Mouse (Mus musculus): ENCODE measurements around the gene Trank1.

Trank1 gene

DNA sequence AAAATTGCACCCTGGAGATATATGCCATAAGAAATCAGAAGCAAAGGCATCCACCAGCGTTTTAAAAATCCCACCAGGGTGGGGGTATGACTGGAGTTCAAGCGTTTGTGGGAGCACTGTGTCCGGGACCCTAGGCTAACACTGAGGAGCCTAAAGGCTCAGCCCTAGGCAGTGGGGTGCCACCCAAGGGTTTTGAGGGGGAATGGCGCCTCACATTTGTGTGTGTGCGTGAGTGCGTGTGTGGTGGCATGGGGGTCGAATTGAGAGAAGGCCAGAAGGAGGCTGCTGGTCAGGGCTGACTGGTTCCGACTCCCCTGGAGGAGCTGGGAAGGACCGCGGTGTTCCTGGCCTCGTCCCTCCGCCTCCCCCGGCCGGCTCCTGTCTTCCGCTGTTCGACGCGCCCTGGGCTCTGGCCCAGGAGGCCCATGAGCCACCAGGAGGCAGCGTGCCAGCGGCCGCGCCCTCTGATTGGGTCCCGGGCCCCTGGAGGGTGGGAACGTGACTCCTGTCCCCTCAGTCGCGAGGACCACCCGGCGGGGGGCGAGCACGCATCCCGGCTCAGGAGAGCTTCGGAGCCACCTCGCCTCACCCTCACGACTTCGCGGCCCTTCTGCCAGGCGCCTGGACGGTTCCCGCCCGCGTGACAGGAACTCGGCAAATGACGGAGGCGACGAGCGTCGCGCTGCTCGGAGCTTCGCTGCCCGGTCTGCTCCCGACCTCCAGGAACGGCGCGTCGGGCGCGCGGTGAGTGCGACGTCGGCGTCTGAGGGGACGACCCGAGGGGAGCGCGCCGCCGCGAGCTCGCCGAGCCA is at the start of gene Trank1:
Trank1 (plus strand) TSS at position 709 of the 812 bp plus-strand sequence.
- DNase-seq = peak; percentile 8 to 37

DNA sequence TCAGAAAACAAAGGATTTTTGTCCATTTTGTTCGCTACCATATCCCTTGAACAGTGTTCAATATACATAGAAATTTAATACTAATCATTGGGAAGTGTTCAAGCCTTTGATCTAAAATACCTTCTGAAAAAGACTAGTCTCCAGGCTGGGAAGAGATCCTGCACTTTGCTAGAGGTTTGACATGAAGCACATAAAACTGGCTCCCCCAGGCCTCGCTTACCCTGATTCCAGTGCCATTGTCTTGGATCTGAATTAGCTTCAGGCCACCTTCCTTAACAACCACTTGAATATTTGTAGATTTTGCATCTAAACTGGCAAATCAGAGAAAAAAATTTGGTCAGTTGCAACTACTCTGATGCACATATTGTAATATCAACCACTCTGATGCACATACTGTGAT is 43.5 kb upstream of the Trank1 start:
- DNase-seq = no peak

DNA sequence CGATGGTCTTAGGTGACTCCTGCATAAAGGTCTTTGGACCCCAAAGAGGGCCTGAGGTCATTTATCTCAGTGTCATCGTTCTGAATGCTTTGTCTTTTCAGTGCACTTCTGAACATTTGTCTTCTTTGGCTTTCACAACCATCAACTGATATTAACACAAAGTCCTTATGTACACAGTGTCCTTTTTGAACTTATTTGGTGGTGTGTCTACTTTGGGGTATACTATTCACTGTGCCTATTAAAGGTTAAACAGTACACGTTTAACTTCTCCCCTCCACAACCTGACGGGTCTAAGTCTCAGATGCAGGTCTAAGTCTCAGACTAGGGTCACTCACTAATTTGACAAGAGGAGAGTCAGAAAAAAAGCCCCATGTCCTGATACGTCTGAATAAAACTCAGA is 40.9 kb upstream of the Trank1 start:
- DNase-seq = no peak

DNA sequence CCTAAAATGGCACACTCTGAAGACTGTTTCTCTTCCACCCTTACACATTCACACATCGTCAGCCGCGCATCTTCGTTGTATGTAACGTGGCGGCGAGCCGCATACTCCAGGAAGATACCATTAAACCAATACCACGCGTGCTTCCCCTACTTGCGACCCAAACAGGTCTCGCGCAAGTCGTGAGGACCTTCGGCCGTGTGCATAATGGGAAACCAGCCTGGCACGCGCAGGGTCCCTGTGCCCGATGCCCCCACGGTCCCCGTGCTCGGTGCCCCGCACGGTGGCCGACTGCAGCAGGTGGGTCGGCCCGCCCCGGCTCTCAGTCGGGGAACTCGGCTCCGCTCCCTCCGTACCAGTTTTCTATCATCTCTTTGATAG is 40.5 kb upstream of the Trank1 start:
- no peak for DNase-seq

DNA sequence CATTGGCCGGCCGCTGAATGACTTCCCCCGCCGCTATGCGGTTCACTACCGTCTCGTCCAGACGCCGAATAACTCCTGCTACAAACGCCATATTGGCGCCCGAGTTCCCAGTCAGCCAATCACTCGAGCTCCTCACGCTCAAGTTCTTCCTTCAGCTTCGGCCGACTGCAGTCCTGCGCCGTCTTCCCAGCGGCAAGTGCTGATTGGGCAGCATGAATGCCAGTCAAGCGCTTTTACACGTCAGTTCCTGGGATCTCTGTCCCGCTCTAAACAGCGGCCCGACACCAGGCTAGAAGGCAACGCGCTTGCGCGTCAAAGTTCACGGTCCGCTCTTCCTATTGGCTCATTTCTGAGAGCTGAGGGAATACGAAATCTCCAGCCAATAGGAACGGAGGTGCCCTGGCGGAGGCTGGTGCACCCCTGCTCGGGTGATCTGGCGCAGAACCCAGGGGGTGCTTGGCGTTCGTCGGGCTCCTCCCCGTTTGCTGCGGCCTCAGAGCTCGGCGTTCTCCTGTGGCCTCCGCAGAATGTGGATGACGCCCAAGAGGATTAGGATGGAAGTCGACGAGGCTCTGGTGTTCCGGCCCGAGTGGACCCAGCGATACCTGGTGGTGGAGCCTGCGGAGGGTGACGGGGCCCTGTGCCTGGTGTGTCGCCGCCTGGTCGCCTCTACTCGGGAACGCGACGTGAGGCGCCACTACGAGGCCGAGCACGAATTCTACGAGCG is 39.9 kb upstream of the Trank1 start, which contains the start of the genes Mlh1 and Epm2aip1:
Mlh1 (minus strand) TSS at position 358 of the 727 bp plus-strand sequence.
Epm2aip1 (plus strand) TSS at position 496 of the 727 bp plus-strand sequence.
- DNase-seq = peak; percentile 99 to 100

DNA sequence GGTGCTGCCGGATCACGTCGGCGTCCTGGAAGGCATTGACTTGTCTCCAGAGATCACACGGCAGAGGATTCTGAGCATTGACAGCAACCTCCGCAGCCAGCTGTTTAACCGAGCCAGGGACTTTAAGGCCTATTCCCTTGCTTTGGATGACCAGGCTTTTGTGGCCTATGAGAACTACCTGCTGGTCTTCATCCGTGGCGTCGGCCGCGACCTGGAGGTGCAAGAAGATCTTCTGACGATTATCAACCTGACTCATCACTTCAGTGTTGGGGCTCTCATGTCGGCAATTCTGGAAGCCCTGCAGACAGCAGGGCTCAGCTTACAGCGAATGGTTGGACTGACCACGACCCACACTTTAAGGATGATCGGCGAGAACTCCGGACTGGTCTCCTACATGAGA is 39.2 kb upstream of the Trank1 start:
- no peak for DNase-seq

DNA sequence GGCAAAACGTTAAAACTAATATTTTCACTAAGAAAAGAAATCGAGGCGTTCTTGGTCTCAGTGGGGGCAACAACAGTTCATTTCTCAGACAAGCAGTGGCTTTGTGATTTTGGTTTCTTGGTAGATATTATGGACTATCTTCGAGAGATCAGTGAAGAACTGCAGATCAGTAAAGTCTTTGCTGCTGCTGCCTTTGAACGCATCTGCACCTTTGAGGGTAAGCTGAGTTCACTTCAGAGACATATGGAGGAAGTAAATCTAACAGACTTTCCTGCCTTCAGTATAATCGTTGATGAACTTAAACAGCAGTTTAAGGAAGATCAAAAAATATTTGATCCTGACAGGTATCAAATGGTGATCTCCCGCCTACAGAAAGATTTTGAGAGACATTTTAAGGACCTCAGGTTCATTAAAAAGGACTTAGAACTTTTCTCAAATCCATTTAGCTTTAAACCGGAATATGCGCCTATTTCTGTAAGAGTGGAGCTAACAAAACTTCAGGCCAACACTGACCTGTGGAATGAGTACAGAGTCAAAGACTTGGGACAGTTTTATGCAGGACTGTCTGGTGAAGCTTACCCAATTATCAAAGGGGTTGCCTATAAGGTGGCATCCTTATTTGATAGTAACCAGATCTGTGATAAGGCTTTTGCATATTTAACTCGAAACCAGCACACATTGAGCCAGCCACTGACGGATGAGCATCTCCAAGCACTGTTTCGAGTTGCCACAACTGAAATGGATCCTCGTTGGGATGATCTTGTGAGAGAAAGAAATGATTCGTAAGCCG is 38.3 kb upstream of the Trank1 start:
- DNase-seq = no peak

DNA sequence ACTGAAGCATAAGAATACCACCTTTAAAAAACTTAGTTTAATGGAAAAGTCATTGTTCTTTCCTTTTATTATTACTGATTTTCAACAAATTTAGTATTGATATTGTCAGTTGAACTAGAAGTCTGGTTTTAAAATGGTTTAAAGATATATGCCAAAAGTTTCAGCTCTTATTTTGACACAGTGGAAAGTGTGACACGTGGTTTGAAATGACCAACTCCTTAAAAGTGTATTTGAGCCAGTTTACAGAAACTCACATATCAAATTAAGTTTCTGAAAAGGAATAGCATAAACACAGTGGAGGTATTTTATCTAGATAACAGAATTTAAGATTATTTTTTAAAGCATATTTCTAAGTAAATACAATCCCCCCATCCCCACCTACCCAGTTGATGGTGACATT is 37.6 kb upstream of the Trank1 start:
- DNase-seq = no peak

DNA sequence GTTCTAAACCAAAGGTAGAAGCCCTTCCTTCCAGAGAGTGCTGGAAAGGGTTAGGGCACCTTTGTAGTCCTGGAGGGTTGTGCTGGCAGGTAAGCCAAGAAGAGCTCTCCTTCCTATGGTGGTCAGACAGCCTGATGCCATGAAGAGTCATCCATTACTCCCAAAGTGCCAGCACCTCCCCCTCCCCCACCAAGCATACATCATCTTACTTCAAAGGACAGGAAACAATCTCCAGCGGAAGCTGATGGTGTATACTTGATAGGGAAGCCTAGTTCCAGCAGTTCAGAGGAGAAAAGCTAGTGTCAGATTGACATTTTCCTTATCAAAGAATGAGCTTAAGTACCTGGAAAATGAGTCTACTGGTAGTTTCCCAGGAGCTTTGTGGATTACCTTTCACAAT is 36.4 kb upstream of the Trank1 start:
- DNase-seq = peak; percentile 20 to 34

DNA sequence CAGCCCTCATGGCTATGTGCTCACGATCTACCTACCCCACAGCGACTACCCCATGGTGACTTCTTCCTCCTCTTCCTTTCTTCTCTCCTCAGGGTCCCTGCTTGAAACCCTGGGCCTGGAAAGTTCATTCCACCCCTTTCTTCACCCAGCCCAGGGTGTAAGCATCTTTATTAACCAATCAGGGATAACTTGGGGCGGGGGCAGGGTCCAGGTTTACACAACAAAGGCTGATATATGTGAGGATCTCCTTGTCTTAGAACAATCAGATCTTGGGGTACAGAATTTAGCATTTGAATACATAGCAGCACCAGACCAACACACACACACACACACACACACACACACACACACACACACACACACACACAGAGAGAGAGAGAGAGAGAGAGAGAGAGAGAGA is 26.5 kb upstream of the Trank1 start:
- no peak for DNase-seq

DNA sequence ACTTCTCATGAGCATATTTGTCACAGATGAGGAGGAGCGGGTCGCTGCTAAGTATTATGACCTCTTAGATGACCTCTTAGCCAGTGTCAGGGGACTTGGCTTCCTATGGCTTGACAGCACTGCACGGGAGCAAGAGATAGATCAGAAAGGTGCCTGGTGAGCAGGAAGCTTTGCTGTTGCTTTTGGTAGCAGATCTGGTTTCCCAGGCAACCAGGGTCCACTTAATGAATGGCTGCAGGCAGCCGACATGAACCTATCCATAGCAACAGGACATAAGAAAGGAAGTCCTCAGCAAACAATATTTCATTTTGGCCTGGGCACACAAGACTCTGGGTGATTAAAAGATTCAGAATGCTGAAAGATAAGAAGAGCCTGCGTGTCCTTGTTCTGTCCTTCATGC is 25.9 kb upstream of the Trank1 start:
- no peak for DNase-seq

DNA sequence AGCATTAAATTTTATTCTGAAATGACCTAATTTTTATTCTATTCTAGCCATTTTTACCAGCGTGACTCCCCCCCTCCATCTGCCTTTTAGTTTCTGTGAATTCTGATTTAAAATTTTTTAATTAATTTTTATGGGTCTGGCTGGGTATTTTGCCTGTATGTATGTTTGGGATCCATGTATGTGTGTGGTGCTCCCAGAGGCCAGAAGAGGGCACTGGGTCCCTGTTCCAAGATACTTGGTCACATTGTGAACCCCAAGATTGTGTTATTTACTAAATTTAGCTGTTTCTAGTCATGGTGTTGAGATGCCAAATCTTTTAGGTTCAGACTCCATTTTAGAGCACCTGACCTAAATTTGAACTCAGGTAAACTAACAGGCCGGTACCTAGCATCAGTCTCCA is 25.1 kb upstream of the Trank1 start:
- DNase-seq = no peak

DNA sequence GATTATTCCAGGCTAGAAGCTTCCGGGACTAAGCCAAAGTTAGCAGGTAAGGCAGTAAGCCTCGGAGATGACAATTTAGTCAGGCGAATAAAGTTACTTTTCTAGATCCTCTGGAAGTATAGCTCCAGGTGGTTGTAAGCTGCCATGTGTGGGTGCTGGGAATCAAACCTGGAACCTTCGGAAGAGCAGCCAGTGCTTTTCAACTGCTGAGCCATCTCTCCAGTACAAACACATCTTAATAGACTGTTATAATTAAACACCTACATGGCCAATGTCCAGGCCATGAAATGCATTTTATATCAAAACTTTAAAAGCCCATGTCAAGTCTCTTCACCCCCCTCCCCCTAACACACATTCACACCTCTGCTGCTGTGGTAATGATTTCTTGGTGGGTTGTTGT is 23.6 kb upstream of the Trank1 start:
- no peak for DNase-seq

DNA sequence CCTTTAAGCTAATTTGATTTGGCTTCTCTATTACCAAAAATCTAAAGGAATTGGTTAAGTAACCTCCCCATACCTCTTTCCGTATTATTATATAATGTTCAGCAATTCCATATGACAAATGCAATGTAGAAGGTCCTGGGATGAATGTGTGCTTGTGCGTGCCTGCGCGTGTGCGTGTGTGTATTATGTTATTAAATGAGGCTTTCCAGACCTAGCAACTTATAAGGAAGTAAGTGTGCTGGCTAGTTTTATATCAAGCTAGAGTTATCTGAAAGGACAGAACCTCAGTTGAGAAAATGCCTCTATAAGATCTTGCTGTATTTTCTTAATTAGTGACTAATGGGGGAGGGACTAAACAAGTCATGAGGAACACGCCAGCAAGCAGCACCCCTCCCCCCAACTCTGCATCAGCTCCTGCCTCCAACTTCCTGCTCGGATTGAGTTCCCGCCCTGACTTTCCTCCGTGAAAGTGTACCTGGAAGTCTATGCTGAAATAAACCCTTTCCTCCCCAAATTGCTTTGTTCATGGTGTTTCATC is 22.2 kb upstream of the Trank1 start:
- DNase-seq = peak; percentile 43 to 53

DNA sequence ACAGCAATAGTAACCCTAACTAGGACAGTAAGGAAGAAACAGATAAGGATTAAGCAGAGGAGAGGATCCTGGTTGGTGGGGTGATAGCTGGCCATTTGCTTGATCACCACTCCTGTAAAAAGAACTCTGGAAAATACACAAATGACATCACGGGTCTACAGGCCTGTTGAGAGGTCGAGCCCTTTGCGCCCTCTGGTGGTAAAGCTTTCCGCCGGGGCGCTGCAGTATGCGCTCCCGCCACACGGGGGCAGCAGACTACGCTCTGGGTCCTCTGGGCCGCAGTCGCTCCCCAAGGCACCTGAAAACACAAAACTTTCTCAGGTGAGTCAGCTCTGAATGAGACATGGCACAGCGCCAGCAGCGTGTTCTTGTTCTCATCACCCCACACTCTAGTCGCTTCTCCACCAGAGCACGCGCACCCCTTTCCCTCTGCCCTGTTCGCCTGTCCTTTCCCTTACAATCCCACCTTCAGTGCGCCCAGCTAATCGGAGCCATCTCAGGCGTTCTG is 21.7 kb upstream of the Trank1 start:
- peak; percentile 89 to 94 for DNase-seq

DNA sequence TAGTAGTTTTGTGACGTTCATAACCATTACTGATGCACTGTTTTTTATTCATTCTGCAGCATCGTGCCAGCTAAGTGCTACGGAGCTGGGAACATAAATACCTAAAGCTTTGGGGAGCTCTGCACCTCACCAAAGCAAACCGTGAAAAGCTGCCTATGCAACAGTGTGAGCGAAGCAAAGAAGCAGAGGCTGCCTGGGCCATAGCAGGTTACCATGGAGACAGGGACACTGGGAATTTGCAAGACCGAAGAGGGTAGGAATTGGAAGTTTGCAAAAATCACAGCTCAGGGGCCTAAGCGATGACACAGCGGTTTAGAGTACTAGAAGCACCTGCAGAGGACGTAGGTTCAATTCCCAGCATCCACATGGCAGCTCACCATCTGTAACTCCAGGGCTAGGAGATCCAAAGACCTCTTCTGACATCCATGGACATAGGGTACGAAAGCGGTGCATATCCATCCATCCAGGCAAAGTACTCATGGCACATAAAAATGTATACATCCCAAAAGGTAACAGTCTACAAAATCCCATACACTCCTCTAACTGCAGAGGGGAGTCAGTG is 20.9 kb upstream of the Trank1 start:
- no peak for DNase-seq

DNA sequence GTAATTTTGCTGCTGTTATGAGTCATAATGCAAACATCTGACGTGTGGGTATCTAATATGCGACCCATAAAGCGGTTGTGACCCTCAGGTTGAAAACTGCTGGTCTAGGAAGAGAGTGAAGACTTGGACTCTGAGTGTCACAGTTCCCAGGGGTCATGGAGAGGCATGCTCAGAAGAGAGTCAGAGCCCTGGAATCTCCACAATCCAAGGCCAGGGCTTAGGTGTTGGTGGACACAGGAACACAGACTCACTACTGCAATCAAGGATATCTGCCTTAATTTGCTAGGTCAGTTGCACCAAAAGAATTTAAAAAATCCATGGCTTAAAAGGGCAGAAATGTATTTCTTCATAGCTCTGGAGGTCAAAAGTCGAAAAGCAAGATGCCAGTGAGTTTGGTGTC is 18.3 kb upstream of the Trank1 start:
- no peak for DNase-seq

DNA sequence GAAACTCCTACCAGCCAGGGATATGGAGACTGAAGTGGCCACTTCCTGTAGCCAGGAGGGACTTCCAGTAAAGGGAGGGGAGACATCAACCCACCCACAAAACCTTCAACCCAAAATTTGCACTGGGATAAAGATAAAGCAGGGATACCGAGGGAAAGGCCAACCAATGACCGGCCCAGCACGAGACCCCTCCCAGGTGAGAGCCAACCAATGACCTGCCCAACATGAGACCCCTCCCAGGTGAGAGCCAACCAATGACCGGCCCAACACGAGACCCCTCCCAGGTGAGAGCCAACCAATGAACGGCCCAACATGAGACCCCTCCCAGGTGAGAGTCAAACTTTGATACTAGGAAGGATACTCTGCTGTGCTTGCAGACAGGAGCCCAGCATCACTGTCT is 16.6 kb upstream of the Trank1 start:
- DNase-seq = no peak

DNA sequence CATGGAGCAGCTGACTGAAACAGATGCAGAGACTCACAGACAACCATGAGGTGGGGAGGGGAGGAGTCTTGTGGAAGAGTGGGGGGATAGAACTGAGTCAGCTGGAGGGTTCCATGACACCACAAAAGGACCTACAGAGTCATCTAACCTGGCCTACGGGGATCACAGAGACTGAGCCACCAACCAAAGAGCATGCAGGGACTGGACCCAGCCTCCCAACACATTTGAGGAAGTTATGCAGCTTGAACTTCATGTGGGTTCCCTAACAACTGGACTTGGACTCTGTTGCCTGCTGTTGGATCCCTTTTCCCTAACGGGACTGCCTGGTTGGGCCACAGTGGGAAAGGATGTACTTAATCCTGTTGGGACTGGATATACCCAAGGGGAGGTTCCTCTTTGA is 16.2 kb upstream of the Trank1 start:
- DNase-seq = no peak

DNA sequence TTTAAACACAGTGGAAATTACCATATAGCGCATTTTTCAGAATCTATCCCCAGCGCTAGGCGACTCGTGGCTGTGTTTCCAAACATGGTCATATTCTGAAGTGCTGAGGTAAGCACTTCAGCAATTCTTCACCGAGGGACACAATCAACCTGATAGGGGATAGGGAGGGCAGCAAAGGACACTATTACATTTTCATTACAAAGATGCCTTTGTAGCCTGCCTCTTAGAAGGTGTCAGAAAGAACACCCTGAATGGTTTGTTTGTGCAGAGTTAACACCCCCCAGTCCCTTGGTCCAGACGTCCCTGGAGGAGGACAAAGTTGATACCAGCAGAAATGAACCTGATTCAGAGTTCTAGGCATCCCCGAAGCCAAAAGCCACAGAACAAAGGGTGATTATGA is 15.1 kb upstream of the Trank1 start:
- no peak for DNase-seq

DNA sequence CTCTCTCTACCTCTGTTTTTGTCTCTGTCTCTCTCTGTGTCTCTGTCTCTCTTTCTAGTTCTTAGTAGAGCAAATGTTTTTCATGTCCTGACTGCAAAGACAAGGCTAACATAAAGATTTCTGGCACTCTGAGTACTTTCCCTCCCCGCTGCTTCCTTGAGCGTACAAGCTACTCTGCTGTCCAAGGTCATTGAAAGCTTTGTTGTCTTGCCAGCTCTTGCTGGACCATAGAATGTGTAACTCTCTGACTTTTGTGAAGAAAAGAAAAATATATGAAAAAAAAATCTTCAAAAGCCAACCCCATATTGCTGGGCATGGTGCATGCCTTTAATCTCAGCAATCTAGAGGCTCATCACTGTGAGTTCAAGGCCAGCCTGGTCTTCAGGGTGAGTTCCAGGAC is 12.9 kb upstream of the Trank1 start:
- DNase-seq = no peak

DNA sequence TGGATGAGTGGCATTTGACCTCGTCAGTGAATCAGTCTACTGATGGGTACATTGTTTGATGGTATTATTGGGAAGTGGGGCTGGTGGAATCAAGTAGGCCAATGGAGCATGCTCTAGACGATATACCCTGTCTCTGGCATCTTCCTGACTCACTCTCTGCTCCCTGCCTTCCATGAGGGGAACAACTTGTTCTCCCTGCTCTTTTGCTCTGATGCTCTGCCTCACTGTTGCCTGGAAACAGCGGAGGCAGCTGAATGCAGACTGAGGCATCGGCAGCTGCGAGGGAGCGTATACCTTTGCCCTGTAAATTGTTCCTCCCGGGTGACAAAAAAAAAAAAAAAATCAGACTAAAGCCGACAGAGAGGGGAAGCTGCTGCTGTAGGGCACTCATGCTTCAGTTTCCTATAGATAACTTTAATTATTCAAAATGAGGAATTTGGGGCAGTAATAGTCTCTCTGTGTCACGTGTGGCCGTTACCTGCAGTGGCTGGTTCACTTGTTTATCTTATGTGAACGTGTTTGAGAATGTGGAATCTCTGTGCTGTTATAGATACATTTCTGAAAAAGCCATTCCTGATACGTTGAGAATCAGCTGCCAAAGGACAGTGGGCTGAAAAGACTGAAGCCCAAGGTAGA is 9.2 kb upstream of the Trank1 start:
- no peak for DNase-seq
